Mouse (Mus musculus): Measurements from ENCODE around the gene Rnase1. TPM values are rescaled to one million over a fixed set of nuclear protein-coding genes. Genes with fewer than 3 reads are reported as not detected.

Gene Rnase1
- polyA plus RNA-seq, 1 experiment = not detected

- no peak overlapping the region for H3K27ac ChIP-seq (ENCODE audit: control insufficient read depth, insufficient read depth, low read depth, low read length, poor library complexity)
Observed at GRCm38 (mm10) chr14:51144451-51144850, 2.1 kb downstream of the Rnase1 start.

GRCm38 (mm10) chr14:51143937-51144336 lies 2.6 kb downstream of the Rnase1 start:
- 38% methylated on average over 2 of the region's 2 CpGs for WGBS
- no peak overlapping the region for H3K4me3 ChIP-seq (replicated peaks; ENCODE audit: control insufficient read depth, low read depth, low read length)
- no peak overlapping the region for H3K27ac ChIP-seq (ENCODE audit: control insufficient read depth, insufficient read depth, low read depth, low read length, poor library complexity)
- no peak for TF ChIP-seq CTCF (IDR thresholded peaks at IDR 0.05; ENCODE audit: control insufficient read depth, insufficient read depth, low read length)
- no peak for TF ChIP-seq POLR2A (IDR thresholded peaks at IDR 0.05; ENCODE audit: borderline replicate concordance, control insufficient read depth, low read depth, low read length)
- no peaks in the 10 kb centered on the region for H3K4me1 ChIP-seq (ENCODE audit: control insufficient read depth, insufficient read depth, low read length)

More at GRCm38 (mm10) chr14:51144451-51144850, 2.1 kb downstream of the Rnase1 start:
- TF ChIP-seq POLR2A (IDR thresholded peaks at IDR 0.05; ENCODE audit: borderline replicate concordance, control insufficient read depth, low read depth, low read length) (no peak), CTCF (IDR thresholded peaks at IDR 0.05; ENCODE audit: control insufficient read depth, insufficient read depth, low read length) (no peak)
- H3K4me3 ChIP-seq (replicated peaks; ENCODE audit: control insufficient read depth, low read depth, low read length) = no peak overlapping the region
- H3K4me1 ChIP-seq (ENCODE audit: control insufficient read depth, insufficient read depth, low read length) = no peaks in the 10 kb centered on the region; the same call in 1 of the 2 replicates
- 93% methylated on average over 4 of the region's 4 CpGs for WGBS

- no peaks in the 10 kb centered on the region for H3K4me1 ChIP-seq (ENCODE audit: control insufficient read depth, insufficient read depth, low read length)
- peak overlapping the region; percentile 56 for H3K27ac ChIP-seq (ENCODE audit: control insufficient read depth, insufficient read depth, low read depth, low read length, poor library complexity)
- WGBS = 73% methylated on average over 4 of the region's 4 CpGs
- TF ChIP-seq POLR2A (IDR thresholded peaks at IDR 0.05; ENCODE audit: borderline replicate concordance, control insufficient read depth, low read depth, low read length) = no peak
- no peak for TF ChIP-seq CTCF (IDR thresholded peaks at IDR 0.05; ENCODE audit: control insufficient read depth, insufficient read depth, low read length)
- H3K4me3 ChIP-seq (replicated peaks; ENCODE audit: control insufficient read depth, low read depth, low read length) = no peak overlapping the region
Observed at GRCm38 (mm10) chr14:51143287-51143686, 3.3 kb downstream of the Rnase1 start.

- H3K27ac ChIP-seq (ENCODE audit: control insufficient read depth, insufficient read depth, low read depth, low read length, poor library complexity) = no peak overlapping the region
- TF ChIP-seq POLR2A (IDR thresholded peaks at IDR 0.05; ENCODE audit: borderline replicate concordance, control insufficient read depth, low read depth, low read length) = no peak
- no peak for TF ChIP-seq CTCF (IDR thresholded peaks at IDR 0.05; ENCODE audit: control insufficient read depth, insufficient read depth, low read length)
- H3K4me3 ChIP-seq (replicated peaks; ENCODE audit: control insufficient read depth, low read depth, low read length) = no peak overlapping the region
- 75% methylated on average over 3 of the region's 3 CpGs for WGBS
- H3K4me1 ChIP-seq (ENCODE audit: control insufficient read depth, insufficient read depth, low read length) = no peaks in the 10 kb centered on the region
Observed at GRCm38 (mm10) chr14:51142568-51142967, 4.0 kb downstream of the Rnase1 start.

DNA sequence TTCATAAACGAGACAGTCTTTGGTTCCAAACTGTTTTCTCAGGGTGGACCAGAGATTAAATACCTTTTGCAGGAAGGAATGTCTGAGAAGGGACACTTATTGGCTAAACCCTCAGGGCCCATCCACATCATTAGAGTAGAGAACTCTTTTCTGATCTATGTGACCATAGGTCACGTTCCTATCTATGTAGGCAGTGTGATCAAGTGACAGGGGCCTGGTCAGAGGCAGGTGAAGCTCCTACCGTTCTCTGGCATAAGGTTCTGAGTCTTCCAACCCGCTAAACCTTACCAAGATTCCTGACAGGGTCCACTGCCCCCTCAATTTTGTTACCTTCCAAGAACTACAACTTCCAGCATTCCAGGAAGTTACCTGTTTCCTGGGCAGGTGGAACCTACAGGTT lies 4.5 kb downstream of the Rnase1 start:
- 86% methylated on average over 4 of the region's 4 CpGs for WGBS
- TF ChIP-seq POLR2A (IDR thresholded peaks at IDR 0.05; ENCODE audit: borderline replicate concordance, control insufficient read depth, low read depth, low read length) (no peak), CTCF (IDR thresholded peaks at IDR 0.05; ENCODE audit: control insufficient read depth, insufficient read depth, low read length) (no peak)
- H3K4me1 ChIP-seq (ENCODE audit: control insufficient read depth, insufficient read depth, low read length) = no peaks in the 10 kb centered on the region
- no peak overlapping the region for H3K27ac ChIP-seq (ENCODE audit: control insufficient read depth, insufficient read depth, low read depth, low read length, poor library complexity)
- H3K4me3 ChIP-seq (replicated peaks; ENCODE audit: control insufficient read depth, low read depth, low read length) = no peak overlapping the region

GRCm38 (mm10) chr14:51140342-51140741 lies 6.2 kb downstream of the Rnase1 start:
- TF ChIP-seq POLR2A (IDR thresholded peaks at IDR 0.05; ENCODE audit: borderline replicate concordance, control insufficient read depth, low read depth, low read length) (no peak), CTCF (IDR thresholded peaks at IDR 0.05; ENCODE audit: control insufficient read depth, insufficient read depth, low read length) (no peak)
- Histone ChIP-seq H3K27ac (ENCODE audit: control insufficient read depth, insufficient read depth, low read depth, low read length, poor library complexity) (no peak overlapping the region), H3K4me1 (ENCODE audit: control insufficient read depth, insufficient read depth, low read length) (no peaks in the 10 kb centered on the region), H3K4me3 (replicated peaks; ENCODE audit: control insufficient read depth, low read depth, low read length) (no peak overlapping the region)
- 65% methylated on average over 2 of the region's 2 CpGs for WGBS

- Histone ChIP-seq H3K27ac (ENCODE audit: control insufficient read depth, insufficient read depth, low read depth, low read length, poor library complexity) (peak overlapping the region; percentile 59), H3K4me3 (replicated peaks; ENCODE audit: control insufficient read depth, low read depth, low read length) (no peak overlapping the region), H3K4me1 (ENCODE audit: control insufficient read depth, insufficient read depth, low read length) (peaks cover 16% of the 10 kb centered on the region)
- TF ChIP-seq CTCF (IDR thresholded peaks at IDR 0.05; ENCODE audit: control insufficient read depth, insufficient read depth, low read length) = no peak
- no peak for TF ChIP-seq POLR2A (IDR thresholded peaks at IDR 0.05; ENCODE audit: borderline replicate concordance, control insufficient read depth, low read depth, low read length)
- 64% methylated on average over 4 of the region's 4 CpGs for WGBS
Observed at GRCm38 (mm10) chr14:51132372-51132771, 14.2 kb downstream of the Rnase1 start.

DNA sequence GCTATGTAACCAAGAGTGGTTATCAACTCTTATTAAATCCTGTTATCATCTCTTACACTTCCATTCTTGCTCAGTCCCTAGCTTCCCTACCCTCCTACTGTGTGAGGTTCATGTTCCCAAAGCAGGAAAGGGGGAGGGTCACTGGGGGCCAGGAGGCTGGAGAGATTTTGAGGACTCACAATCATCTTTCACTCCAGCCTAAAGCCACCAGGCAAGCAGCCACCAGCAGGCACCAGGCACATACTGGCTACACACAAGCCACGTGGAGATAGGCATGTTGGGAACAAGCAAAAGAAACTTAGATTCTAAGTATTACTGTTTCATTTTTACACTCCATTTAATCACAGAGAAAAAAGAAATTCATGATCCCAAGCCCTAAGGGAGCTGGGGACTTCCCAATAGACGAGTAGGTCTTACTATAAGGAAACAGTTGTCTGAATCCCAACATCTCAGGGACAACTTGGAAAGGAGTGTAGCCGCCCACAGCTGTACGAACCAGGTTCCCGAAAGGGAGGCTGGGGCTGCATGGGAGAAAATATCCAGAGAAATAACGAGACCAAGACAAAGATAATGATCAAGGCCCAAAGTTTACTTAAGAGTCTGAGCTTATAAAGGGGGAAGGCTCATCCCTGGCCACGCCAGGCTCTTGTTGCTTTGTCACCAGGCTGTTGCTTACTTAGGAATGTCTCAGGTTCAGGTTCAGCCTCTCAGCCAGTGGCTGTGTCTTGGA lies 15.3 kb downstream of the Rnase1 start:
- peaks cover 16% of the 10 kb centered on the region for H3K4me1 ChIP-seq (ENCODE audit: control insufficient read depth, insufficient read depth, low read length)
- 66% methylated on average over 7 of the region's 7 CpGs for WGBS
- H3K27ac ChIP-seq (ENCODE audit: control insufficient read depth, insufficient read depth, low read depth, low read length, poor library complexity) = peak overlapping the region; percentile 43
- no peak for TF ChIP-seq POLR2A (IDR thresholded peaks at IDR 0.05; ENCODE audit: borderline replicate concordance, control insufficient read depth, low read depth, low read length)
- no peak for TF ChIP-seq CTCF (IDR thresholded peaks at IDR 0.05; ENCODE audit: control insufficient read depth, insufficient read depth, low read length)
- H3K4me3 ChIP-seq (replicated peaks; ENCODE audit: control insufficient read depth, low read depth, low read length) = no peak overlapping the region
